Mouse (Mus musculus) embryo, embryonic 10 days (tissue): ENCODE measurements around the gene Troap.
"Not testable (repeated sequence)": the region's sequence is repeated elsewhere in the genome, so short reads cannot be mapped to it uniquely, and the experiment has no call there.

Experiments used
- DNase-seq: peaks from one replicate; pipeline ENCODE4 v3.0.0-alpha.2; 2015; ENCODE audit warnings: low spot score

Troap gene

GRCm38 (mm10) chr15:99040920-99041856 is 33.2 kb upstream of the Troap start:
- DNase-seq, result no peak

- DNase-seq, result no peak
Measured at GRCm38 (mm10) chr15:99042334-99042733, 32.0 kb upstream of the Troap start.

- DNase-seq, result no peak
Measured at GRCm38 (mm10) chr15:99044854-99045253, 29.5 kb upstream of the Troap start.

GRCm38 (mm10) chr15:99045734-99046133 is 28.6 kb upstream of the Troap start:
- not testable (repeated sequence) for DNase-seq

- DNase-seq, result peak; percentile 90
Measured at GRCm38 (mm10) chr15:99049473-99050253, 24.7 kb upstream of the Troap start.

- DNase-seq, result peak; percentile 59
Measured at GRCm38 (mm10) chr15:99053373-99053772, 21.0 kb upstream of the Troap start.

GRCm38 (mm10) chr15:99055040-99055439 is 19.3 kb upstream of the Troap start, which contains the start of gene Prph:
Gene Prph, plus strand, starts transcription at chr15:99055174.
- no peak for DNase-seq

- peak; percentile 62 for DNase-seq
Measured at GRCm38 (mm10) chr15:99055511-99055961, 18.8 kb upstream of the Troap start.

GRCm38 (mm10) chr15:99056332-99056731 is 18.0 kb upstream of the Troap start:
- peak; percentile 67 for DNase-seq

GRCm38 (mm10) chr15:99065557-99066165 is 8.7 kb upstream of the Troap start:
- no peak for DNase-seq

- no peak for DNase-seq
Measured at GRCm38 (mm10) chr15:99071988-99072387, 2.4 kb upstream of the Troap start.

GRCm38 (mm10) chr15:99074600-99075333 is 392 bp downstream of the Troap start:
- DNase-seq, result peak; percentile 99

GRCm38 (mm10) chr15:99076011-99076410 is 1.6 kb downstream of the Troap start:
- not testable (repeated sequence) for DNase-seq

- DNase-seq, result no peak
Measured at GRCm38 (mm10) chr15:99078181-99078910, 4.0 kb downstream of the Troap start.

- no peak for DNase-seq
Measured at GRCm38 (mm10) chr15:99079804-99080203, 5.4 kb downstream of the Troap start.

- no peak for DNase-seq
Measured at GRCm38 (mm10) chr15:99082322-99082721, 7.9 kb downstream of the Troap start.

- no peak for DNase-seq
Measured at GRCm38 (mm10) chr15:99082840-99083239, 8.5 kb downstream of the Troap start.

- peak; percentile 70 for DNase-seq
Measured at GRCm38 (mm10) chr15:99083258-99083657, 8.9 kb downstream of the Troap start.

GRCm38 (mm10) chr15:99083867-99084557 is 9.6 kb downstream of the Troap start:
- DNase-seq, result peak; percentile 51

- DNase-seq, result no peak
Measured at GRCm38 (mm10) chr15:99084618-99085017, 10.2 kb downstream of the Troap start.
